Mouse (Mus musculus) forebrain, embryonic 12.5 days (tissue): Measurements from ENCODE around the gene Hist1h2ae. TPM values are rescaled to one million over a fixed set of nuclear protein-coding genes. Genes with fewer than 3 reads are reported as not detected.
"Not testable (repeated sequence)": the region's sequence is repeated elsewhere in the genome, so short reads cannot be mapped to it uniquely, and the experiment has no call there.

Experiments used
- ATAC-seq: fragments of 200-750 bp; cut with Nextera tagmentation; 2 replicates; pipeline ENCODE4 v1.8.0; 2017; ENCODE audit warnings: moderate TSS enrichment; ENCODE audit not compliant: low FRiP score
- H3K27ac ChIP-seq: fragments of 300-500 bp; sonication (generic); 2 replicates; pipeline ENCODE4 v1.5.1; 2016; ENCODE audit warnings: mild to moderate bottlenecking
- H3K27me3 ChIP-seq: fragments of 300-500 bp; sonication (generic); 2 replicates; pipeline ENCODE4 v1.6.1; 2016; ENCODE audit warnings: mild to moderate bottlenecking
- H3K36me3 ChIP-seq: fragments of 300-500 bp; sonication (generic); replicated peaks from 2 replicates; pipeline ENCODE4 v1.6.1; 2016; ENCODE audit warnings: mild to moderate bottlenecking
- H3K4me1 ChIP-seq: fragments of 300-500 bp; sonication (generic); 2 replicates; pipeline ENCODE4 v1.6.1; 2016
- H3K4me2 ChIP-seq: fragments of 300-500 bp; sonication (generic); 2 replicates; pipeline ENCODE4 v1.6.1; 2016; ENCODE audit warnings: mild to moderate bottlenecking, moderate library complexity
- H3K4me3 ChIP-seq: fragments of 300-500 bp; sonication (generic); replicated peaks from 2 replicates; pipeline ENCODE4 v1.5.1; 2016; ENCODE audit warnings: mild to moderate bottlenecking
- H3K9ac ChIP-seq: fragments of 300-500 bp; sonication (generic); 2 replicates; pipeline ENCODE4 v1.6.1; 2016; ENCODE audit warnings: mild to moderate bottlenecking
- H3K9me3 ChIP-seq: fragments of 300-500 bp; sonication (generic); 2 replicates; pipeline ENCODE4 v1.6.1; 2016
- WGBS: fragments of 180-500 bp; shearing (Covaris S2); methylation state at CpG from one replicate; pipeline ENCODE4 v1.1.7; 2016; 5-methylcytosine and 5-hydroxymethylcytosine counted together
- polyA plus RNA-seq: library from polyadenylated mRNA; unstranded; fragments of >200 nt; fragmentation: Nextera tagmentation; extraction: Ambion mirVana; gene quantifications from 2 replicates; pipeline ENCODE4 v1.2.1, GENCODE M21; 2016

Gene Hist1h2ae
- polyA plus RNA-seq, 1 experiment from 2014 or later: 138 TPM

DNA sequence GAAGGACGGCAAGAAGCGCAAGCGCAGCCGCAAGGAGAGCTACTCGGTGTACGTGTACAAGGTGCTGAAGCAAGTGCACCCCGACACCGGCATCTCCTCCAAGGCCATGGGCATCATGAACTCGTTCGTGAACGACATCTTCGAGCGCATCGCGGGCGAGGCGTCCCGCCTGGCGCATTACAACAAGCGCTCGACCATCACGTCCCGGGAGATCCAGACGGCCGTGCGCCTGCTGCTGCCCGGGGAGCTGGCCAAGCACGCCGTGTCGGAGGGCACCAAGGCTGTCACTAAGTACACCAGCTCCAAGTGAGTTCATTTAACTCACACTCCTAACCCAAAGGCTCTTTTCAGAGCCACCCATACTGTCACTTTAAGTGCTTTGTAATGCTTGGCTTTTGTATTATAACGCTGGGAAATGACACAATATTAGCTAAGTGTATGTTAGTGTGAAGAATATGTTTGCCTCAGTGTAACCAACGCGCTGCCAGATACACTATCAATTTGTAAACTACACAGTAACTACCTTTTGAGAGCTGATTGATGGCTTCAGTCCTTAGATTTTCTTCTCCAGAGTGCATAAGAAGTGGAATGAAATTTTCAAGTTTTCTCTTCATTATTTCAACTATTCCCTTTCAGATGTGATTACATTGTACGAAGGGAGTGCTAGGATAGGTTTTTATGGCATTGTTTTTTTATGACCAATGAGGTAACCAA, 641 bp upstream of the Hist1h2ae start:
- H3K36me3 ChIP-seq, H3K9me3 ChIP-seq, ATAC-seq, H3K27me3 ChIP-seq: not testable (repeated sequence)
- peak overlapping the region; percentile 66 for H3K4me2 ChIP-seq
- H3K9ac ChIP-seq: peak overlapping the region; percentile 77
- H3K4me1 ChIP-seq: peaks cover 24% of the 10 kb centered on the region
- peak overlapping the region; percentile 47 for H3K4me3 ChIP-seq
- H3K27ac ChIP-seq: peak overlapping the region; percentile 97
- under 1% methylated on average over 14 of the region's 34 CpGs for WGBS

- under 1% methylated on average over 29 of the region's 41 CpGs for WGBS
- Histone ChIP-seq H3K4me1 (peaks cover 17% of the 10 kb centered on the region), H3K9ac (peak overlapping the region; percentile 49), H3K4me3 (peak overlapping the region; percentile 47), H3K27ac (peak overlapping the region; percentile 97), H3K4me2 (peak overlapping the region; percentile 66)
- ATAC-seq, H3K27me3 ChIP-seq, H3K9me3 ChIP-seq, H3K36me3 ChIP-seq: not testable (repeated sequence)
These were observed 579 bp downstream of the Hist1h2ae start for GRCm38 (mm10) chr13:23570261-23571021.

DNA sequence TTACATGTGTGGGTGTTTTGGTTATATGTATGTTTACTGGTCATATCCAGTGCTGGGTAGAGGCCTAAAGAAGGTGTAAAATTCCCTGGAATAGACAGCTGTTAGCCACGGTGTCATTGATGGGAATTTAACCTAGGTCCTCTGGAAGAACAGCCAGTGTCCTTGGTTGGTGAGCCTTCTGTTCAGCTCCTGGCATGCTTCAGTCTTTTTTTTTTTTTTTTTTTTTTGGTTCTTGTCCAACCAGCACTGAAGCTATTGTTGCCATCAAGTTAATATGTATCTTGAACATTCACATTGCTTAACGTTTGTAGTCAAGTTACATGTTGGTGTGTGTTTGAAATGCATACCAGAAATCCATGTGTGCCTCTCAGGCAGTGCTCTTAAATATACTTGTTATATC, 6.5 kb downstream of the Hist1h2ae start:
- no peak overlapping the region for H3K4me3 ChIP-seq
- no peaks in the 10 kb centered on the region; the same call in 1 of the 2 replicates for H3K4me1 ChIP-seq
- 84% methylated on average over 2 of the region's 2 CpGs for WGBS
- H3K9ac ChIP-seq: no peak overlapping the region
- H3K27ac ChIP-seq: peak overlapping the region; percentile 99; the same call in 1 of the 2 replicates
- H3K27me3 ChIP-seq: no peaks in the 10 kb centered on the region
- no peak for ATAC-seq
- no peaks in the 10 kb centered on the region for H3K9me3 ChIP-seq
- no peak overlapping the region for H3K4me2 ChIP-seq
- no peaks in the 10 kb centered on the region for H3K36me3 ChIP-seq

DNA sequence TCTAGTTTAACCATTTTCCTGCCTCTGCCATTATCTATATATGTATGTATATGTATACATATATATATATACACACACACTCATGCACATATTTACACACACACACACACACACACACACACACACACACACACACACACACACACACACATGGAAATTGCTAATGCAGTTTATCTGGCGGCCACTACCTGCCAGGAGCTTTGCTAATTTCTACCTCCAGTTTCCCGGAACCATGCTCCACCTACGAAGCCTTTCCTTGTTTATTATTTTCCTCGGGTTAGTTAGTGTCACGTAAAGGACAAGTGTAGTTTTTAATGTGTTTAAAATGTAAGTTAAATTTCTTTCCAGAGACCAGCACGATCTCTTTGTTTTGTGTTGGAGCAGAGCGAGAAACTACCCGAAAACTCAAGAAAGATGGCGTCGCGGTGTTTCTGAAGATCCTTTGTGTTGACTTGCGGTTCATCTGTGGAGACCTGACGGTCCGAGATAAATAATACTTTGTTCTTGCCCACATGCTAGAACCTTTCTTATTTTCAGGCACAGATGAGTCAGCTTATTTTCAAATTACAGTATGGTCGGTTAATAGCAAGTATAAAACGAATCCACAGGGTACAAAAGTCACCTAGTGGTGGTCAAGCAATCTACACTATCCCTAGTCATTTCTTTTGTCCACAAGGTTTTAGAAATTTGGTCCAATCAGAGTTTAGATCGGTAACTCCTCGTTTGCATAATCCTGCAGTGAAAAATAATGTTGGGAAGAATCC, 8.1 kb downstream of the Hist1h2ae start:
- Histone ChIP-seq H3K27me3 (no peaks in the 10 kb centered on the region), H3K9me3 (no peaks in the 10 kb centered on the region), H3K4me1 (no peaks in the 10 kb centered on the region; the same call in 1 of the 2 replicates), H3K4me3 (peak overlapping the region; percentile 44), H3K36me3 (no peaks in the 10 kb centered on the region), H3K4me2 (peak overlapping the region; percentile 64), H3K9ac (peak overlapping the region; percentile 48), H3K27ac (peak overlapping the region; percentile 99)
- peak; percentile 57 for ATAC-seq
- WGBS: 2% methylated on average over 18 of the region's 18 CpGs

GRCm38 (mm10) chr13:23561883-23562659, 8.9 kb downstream of the Hist1h2ae start, which contains the start of gene Hist1h3e:
Gene Hist1h3e, minus strand, starts transcription at chr13:23562369.
- Histone ChIP-seq H3K4me2 (peak within 1 kb of the TSS; percentile 64), H3K27ac (peak within 1 kb of the TSS; percentile 99), H3K4me3 (peak within 1 kb of the TSS; percentile 44), H3K9ac (peak within 1 kb of the TSS; percentile 63)
- H3K27me3 ChIP-seq, H3K36me3 ChIP-seq, H3K4me1 ChIP-seq, H3K9me3 ChIP-seq: not testable (repeated sequence)
- under 1% methylated on average over 48 of the region's 67 CpGs for WGBS
- ATAC-seq: peak; percentile 98

- not testable (repeated sequence) for H3K36me3 ChIP-seq, H3K9me3 ChIP-seq, H3K27me3 ChIP-seq, ATAC-seq, H3K4me1 ChIP-seq
- H3K27ac ChIP-seq: peak overlapping the region; percentile 99
- H3K4me3 ChIP-seq: peak overlapping the region; percentile 44
- 0% methylated on average over 2 of the region's 5 CpGs for WGBS
- peak overlapping the region; percentile 63 for H3K9ac ChIP-seq
- peak overlapping the region; percentile 64 for H3K4me2 ChIP-seq
These were observed 9.5 kb downstream of the Hist1h2ae start for GRCm38 (mm10) chr13:23561531-23561882.

DNA sequence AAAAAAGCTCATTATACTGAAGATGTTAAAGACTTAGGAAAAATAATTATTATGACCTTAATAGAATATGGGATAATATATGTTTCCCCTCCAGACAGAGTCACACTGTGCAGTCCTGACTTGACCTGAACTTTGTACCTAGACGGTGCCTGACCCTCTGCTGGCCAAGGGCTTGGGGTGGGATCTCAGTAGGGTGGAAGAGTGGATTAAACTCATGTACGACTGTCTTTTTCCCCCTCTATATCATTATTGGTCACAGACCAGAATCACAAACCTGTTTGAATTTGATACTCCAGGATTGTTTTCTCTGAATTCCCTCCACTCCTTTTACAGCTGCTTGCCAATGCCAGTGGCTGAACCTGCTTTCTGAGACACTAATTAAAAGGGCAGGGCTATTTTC, 10.3 kb downstream of the Hist1h2ae start:
- Histone ChIP-seq H3K27ac (peak overlapping the region; percentile 73; the same call in 1 of the 2 replicates), H3K4me2 (peak overlapping the region; percentile 30)
- ATAC-seq, H3K4me3 ChIP-seq, H3K36me3 ChIP-seq, H3K9me3 ChIP-seq, H3K9ac ChIP-seq, H3K4me1 ChIP-seq, H3K27me3 ChIP-seq: not testable (repeated sequence)
- 24% methylated on average over 2 of the region's 2 CpGs for WGBS

DNA sequence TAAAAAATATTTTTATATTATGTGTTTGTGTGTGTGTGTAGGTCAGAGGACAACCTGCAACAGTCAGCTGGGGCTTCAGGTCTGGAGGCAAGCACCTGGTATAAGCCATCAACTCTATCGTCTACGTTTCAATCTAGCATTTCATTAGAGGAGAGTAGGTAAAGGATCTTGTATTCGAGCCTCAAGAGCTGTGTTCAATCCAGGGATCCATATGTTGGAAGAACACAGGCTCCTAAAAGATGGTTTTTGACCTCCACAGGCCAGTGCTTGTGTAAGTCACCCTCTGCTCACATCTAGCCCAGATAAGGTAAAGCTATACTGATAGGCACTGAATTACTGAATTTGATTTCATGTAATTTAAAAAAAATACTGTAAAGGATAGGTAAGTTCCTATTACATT, 14.1 kb downstream of the Hist1h2ae start:
- Histone ChIP-seq H3K4me3 (no peak overlapping the region; the same call in 1 of the 2 replicates), H3K4me1 (peaks cover 16% of the 10 kb centered on the region), H3K9ac (no peak overlapping the region), H3K27me3 (no peaks in the 10 kb centered on the region), H3K27ac (0 out of 2 replicates have a peak overlapping the region, but pooled peaks have one; percentile 42), H3K9me3 (no peaks in the 10 kb centered on the region), H3K36me3 (no peaks in the 10 kb centered on the region), H3K4me2 (peak overlapping the region; percentile 93)
- no peak for ATAC-seq
- 73% methylated on average over 3 of the region's 3 CpGs for WGBS

- Histone ChIP-seq H3K9me3 (no peaks in the 10 kb centered on the region), H3K27me3 (no peaks in the 10 kb centered on the region), H3K9ac (peak overlapping the region; percentile 89), H3K27ac (peak overlapping the region; percentile 99), H3K4me1 (peaks cover 18% of the 10 kb centered on the region), H3K36me3 (no peaks in the 10 kb centered on the region), H3K4me2 (peak overlapping the region; percentile 93), H3K4me3 (peak overlapping the region; percentile 56)
- under 1% methylated on average over 18 of the region's 18 CpGs for WGBS
- peak; percentile 82 for ATAC-seq
These were observed 15.1 kb downstream of the Hist1h2ae start for GRCm38 (mm10) chr13:23555839-23556416.

- peak; percentile 88 for ATAC-seq
- H3K4me1 ChIP-seq: peaks cover 23% of the 10 kb centered on the region
- no peaks in the 10 kb centered on the region for H3K9me3 ChIP-seq
- H3K4me2 ChIP-seq: peak overlapping the region; percentile 93
- peak overlapping the region; percentile 89 for H3K9ac ChIP-seq
- no peaks in the 10 kb centered on the region for H3K36me3 ChIP-seq
- peak overlapping the region; percentile 56 for H3K4me3 ChIP-seq
- WGBS: under 1% methylated on average over 54 of the region's 54 CpGs
- H3K27me3 ChIP-seq: no peaks in the 10 kb centered on the region
- peak overlapping the region; percentile 99 for H3K27ac ChIP-seq
These were observed 15.8 kb downstream of the Hist1h2ae start for GRCm38 (mm10) chr13:23554925-23555838.
